Mouse (Mus musculus) cortical plate, adult 2 months (tissue): ENCODE results near the gene Acsl4.

Source experiments
- CTCF ChIP-seq: fragments of 200-500 bp; IDR thresholded peaks from 2 replicates; pipeline ENCODE4 v1.5.1; 2011; ENCODE audit warnings: mild to moderate bottlenecking, control low read depth, low read length; ENCODE audit not compliant: insufficient read depth; ENCODE audit errors: extremely low read depth
- POLR2A ChIP-seq: fragments of 200-500 bp; IDR thresholded peaks from 2 replicates; pipeline ENCODE4 v1.6.1; 2011; ENCODE audit warnings: mild to moderate bottlenecking, low read length, control low read depth; ENCODE audit not compliant: insufficient read depth; ENCODE audit errors: extremely low read depth

GRCm38 (mm10) chrX:142335502-142335901 is 54.8 kb downstream of the Acsl4 start:
- TF ChIP-seq CTCF (no peak), POLR2A (no peak)
